Mouse (Mus musculus): ENCODE data around the gene Gm21834.

The Gm21834 gene

DNA sequence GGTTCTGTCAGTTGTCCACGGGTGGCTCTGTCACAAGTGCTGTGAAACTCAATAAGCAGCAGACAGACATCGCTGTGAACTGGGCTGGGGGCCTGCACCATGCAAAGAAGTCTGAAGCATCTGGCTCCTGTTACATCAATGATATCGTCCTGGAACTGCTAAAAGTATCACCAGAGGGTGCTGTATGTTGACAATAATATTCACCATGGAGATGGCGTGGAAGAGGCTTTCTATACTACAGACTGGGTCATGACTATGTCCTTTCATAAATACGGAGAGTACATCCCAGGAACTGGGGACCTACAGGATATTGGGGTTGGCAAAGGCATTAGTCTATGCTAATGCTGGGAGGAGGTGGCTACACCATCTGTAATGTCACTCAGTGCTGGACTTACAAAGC, at the start of gene Gm21834:
Gene Gm21834, minus strand, starts transcription at position 101 of the 400 bp plus-strand sequence.
- DNase-seq, result no peak

DNA sequence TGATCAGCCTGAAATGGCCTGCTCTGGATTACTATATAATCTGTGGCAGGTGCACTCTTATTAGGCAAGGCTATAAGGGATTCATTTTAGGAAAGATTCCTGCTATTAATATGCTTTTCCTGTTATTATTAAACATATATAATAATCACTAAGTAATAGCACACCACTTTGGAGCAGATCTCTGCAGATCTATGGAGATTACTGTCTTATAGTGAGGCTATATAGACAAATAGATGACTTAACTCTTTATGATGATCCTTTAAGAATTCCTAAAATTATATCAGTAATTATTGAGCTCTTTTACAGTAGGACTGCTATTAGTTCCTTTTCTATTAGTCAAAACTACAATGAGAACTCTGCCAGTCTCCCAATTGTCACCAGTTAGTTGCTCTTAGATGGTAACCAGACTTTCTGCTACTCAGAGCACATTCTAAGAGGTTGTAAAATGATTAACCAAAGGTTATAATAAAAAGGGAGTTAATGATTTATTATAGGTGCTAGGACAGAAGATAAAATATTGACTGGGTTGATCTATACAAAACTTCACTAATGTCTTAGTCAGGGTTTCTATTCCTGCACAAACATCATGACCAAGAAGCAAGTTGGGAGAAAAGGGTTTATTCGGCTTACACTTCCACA, 46.3 kb upstream of the Gm21834 start:
- DNase-seq, result no peak

DNA sequence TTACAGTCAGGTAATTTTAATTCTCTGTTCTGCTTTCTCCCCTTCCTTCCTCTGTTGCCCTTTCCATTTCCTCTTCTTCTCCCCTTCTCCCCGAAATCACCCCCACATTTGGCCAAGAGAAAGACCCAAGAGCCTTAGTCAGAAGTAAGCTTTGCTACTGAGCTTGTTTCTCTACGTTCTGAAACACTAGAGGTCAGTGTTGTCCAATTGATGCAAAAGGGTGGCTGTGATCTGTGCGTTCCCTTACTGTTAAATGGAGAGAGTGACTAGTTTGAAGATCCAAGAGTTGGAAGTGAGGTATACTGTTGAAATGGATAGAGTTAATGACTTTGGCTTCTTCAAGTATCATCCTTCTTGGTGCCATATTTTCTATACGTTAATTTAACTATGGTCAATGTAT, 28.9 kb upstream of the Gm21834 start:
- no peak for DNase-seq

DNA sequence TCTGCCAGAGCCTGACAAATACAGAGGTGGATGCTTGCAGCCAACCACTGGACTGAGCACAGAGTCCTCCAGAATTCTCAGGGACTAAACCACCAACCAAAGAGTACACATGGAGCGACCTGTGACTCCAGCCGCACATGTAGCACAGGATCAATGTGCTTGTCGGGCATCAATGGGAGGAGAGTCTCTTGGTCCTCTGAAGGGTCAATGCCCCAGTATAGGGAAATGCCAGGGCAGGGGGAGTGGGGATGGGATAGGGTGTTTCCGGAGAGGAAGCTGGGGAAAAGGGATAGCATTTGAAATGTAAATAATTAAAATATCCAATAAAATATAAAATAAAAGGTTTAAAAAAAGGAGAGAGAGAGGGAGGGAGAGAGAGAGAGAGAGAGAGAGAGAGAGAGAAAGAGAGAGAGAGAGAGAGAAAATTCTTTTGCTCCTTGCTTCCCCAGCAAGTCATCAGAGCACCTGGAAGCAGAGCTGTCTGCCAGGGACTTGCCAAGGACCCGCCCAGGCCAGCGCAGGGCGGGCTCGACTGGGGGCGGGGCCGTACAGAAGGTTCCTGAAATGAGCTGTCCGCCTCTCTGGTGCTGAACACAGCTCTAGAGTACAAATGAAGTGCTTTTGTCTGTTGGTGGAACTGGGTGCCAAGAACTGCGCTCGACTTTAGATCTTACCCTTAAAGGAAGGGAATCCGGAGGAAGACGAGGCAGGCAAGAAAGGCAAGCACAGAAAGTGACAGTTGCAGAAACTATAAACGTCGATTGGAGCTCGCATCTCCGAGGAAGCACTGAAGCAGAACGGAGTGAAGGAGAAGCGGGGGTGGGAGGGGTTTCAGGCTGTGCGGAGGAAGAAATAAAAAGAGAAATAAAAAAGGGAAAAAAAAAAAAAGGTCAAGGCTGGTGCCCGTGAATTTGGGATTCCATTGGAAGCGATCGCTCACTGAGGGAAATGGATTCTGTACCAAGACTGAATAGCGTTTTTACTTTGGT, 26.9 kb upstream of the Gm21834 start, which contains the start of gene Cntnap5c:
Gene Cntnap5c, plus strand, starts transcription at position 949 of the 989 bp plus-strand sequence.
- DNase-seq, result peak; percentile 3

DNA sequence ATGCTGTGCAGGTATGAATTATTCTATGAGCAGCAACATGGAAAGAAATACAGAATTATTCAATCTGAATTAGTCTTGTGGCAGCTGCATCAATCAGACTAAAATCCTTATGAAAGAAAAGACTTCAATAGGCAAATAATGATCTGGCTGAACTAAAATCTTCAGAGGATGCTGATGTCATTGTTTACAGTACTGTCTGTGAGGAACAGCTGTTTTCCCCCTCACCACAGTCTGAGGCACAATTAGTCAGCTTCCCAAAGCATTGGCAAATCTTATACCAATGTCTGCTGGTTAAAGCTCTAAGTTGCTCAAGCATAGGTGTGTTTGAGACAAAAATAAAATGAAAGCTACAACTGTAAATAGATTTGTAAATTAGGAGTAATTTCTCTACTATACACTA, 25.3 kb upstream of the Gm21834 start:
- DNase-seq, result no peak

DNA sequence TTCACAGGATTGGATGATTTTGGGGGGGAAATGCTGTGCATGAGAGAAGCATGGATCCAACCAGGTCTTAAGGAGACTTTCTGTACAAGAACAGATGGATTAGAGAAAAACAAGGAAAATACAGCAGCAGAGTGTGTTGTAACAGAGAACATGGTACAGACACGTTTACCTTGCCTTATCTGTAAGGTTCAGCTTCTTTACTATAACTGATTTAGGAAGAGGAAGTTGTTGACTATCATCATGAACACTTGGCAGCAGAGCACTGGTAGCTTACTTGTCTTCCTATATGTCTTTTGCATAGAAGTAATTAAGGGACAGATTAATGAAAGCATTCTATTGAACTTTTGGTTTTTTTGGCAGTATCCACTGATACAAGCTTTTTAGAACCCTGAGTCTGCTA, 16.0 kb upstream of the Gm21834 start:
- DNase-seq, result no peak

DNA sequence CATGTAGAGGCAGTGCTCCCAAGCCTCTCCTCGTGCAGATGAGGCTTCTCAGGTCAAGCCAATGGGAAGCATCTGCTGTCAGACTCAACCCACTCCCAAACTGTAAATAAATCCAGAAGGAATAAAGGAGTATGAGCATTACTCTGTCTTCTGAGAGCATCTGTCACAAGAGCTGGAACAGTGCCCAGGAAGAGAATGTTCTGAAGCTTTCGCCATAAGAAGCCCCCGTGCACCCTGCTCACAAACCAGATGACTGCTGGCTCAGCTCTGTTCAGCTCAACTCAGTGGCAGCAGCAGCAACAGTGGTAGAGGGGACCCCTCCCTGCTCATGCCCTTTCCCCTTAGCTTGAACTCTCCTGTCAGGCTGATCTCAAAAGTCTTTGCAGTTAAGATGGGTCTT, 47.2 kb downstream of the Gm21834 start:
- no peak for DNase-seq

All from thymus, postnatal 25 days (tissue).